In genomic region chr8:85391438-85391837, GRCm38 (mm10) we compare ENCODE assay signal across 26 mouse cellular contexts. TPM values are rescaled to one million over a fixed set of nuclear protein-coding genes. Genes with fewer than 3 reads are reported as not detected.
"Had no signal": no experiment of that assay in that cellular context is flagged by ENCODE, and none has a peak within 500 bp of the region (broad histone marks: within the 10 kb centered on the region; RNA-seq: fewer than 3 reads in every experiment).

No protein-coding gene starts in this region.

- H3K9ac ChIP-seq: heart, embryonic 12.5 days; hindbrain, embryonic 12.5 days; hindbrain, embryonic 14.5 days; kidney, embryonic 15.5 days; limb, embryonic 12.5 days had no signal

- H3K4me1 ChIP-seq: hindbrain, embryonic 10.5 days; hindbrain, embryonic 12.5 days; kidney, embryonic 15.5 days; limb, embryonic 10.5 days; limb, embryonic 12.5 days had no signal

- H3K27ac ChIP-seq: gastrocnemius, adult 2 months; heart, embryonic 10.5 days; hindbrain, embryonic 10.5 days; hindbrain, embryonic 12.5 days; hindbrain, embryonic 14.5 days; kidney, embryonic 15.5 days; kidney, postnatal 0 days; limb, embryonic 10.5 days; limb, embryonic 12.5 days had no signal

- H3K27me3 ChIP-seq: heart, embryonic 12.5 days; hindbrain, embryonic 12.5 days; kidney, embryonic 15.5 days; limb, embryonic 12.5 days had no signal

- ATAC-seq: forebrain, embryonic 16.5 days; hindbrain, embryonic 16.5 days; inflammation-experienced regulatory T-cells, adult 6 months; intestine, embryonic 16.5 days had no signal

- H3K9me3 ChIP-seq: heart, embryonic 10.5 days; hindbrain, embryonic 10.5 days; hindbrain, embryonic 12.5 days; kidney, embryonic 15.5 days; limb, embryonic 10.5 days; limb, embryonic 12.5 days had no signal

- DNase-seq: gastrocnemius, adult 2 months; gastrocnemius, postnatal 10 days; gastrocnemius, postnatal 25 days; heart, adult 18-20 months; heart, postnatal 10 days; heart, postnatal 4 days; kidney, adult 11 months; kidney, adult 2 months; kidney, adult 9 months; kidney, postnatal 14 days; kidney, postnatal 36 days; layer of hippocampus, adult 9-11 months; layer of hippocampus, postnatal 36 days had no signal

- H3K4me2 ChIP-seq: heart, embryonic 12.5 days; hindbrain, embryonic 12.5 days; hindbrain, embryonic 14.5 days; kidney, embryonic 15.5 days; limb, embryonic 12.5 days had no signal

- H3K4me3 ChIP-seq: gastrocnemius, adult 2 months; heart, embryonic 10.5 days; heart, embryonic 12.5 days; hindbrain, embryonic 10.5 days; hindbrain, embryonic 12.5 days; kidney, embryonic 15.5 days; limb, embryonic 10.5 days; limb, embryonic 12.5 days had no signal

- H3K36me3 ChIP-seq: heart, embryonic 10.5 days; heart, embryonic 12.5 days; hindbrain, embryonic 10.5 days; hindbrain, embryonic 12.5 days; kidney, embryonic 15.5 days; limb, embryonic 10.5 days; limb, embryonic 12.5 days had no signal

RNA-seq across cellular contexts. Expression of gene Mylk3, which starts 5.3 kb away (rescaled TPM):
- polyA plus RNA-seq: inflammation-experienced regulatory T-cells, adult 6 months had no signal
